Mouse (Mus musculus) A20 (cell line): ENCODE results near the gene Mrnip.
A peak's percentile ranks its signal among the peaks of the same experiment; 100 is the strongest.

Experiments
- DNase-seq: peaks from one replicate; pipeline ENCODE4 v3.0.0-alpha.2; 2011; ENCODE audit warnings: low read depth, low spot score

The Mrnip gene

GRCm38 (mm10) chr11:50225611-50226378, 51.6 kb downstream of the Mrnip start:
- peak; percentile 53 for DNase-seq

GRCm38 (mm10) chr11:50226406-50226805, 52.2 kb downstream of the Mrnip start:
- DNase-seq = no peak

- DNase-seq = no peak
Observed at GRCm38 (mm10) chr11:50227226-50227625, 53.0 kb downstream of the Mrnip start.

GRCm38 (mm10) chr11:50227736-50228135, 53.5 kb downstream of the Mrnip start:
- DNase-seq = no peak

DNA sequence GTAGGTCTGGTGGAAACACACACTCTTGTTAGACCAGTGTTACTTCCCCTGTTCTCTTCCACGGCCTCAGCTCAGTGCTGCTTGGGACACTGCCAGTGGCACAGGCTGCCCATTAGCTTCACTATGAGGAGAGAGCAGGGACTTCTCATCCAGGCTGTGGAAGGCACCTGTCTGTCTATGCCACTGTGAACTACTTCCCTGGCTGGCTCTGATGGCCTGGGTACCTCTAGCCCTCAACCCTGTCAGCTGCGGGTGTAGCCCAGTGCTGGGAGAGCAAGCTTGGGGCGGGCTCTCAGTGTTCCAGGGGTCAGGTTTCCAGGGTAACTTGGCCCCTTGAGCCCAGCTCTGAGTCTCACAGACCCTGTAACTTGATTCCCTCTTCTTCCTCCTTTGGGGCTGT, 54.5 kb downstream of the Mrnip start:
- no peak for DNase-seq

DNA sequence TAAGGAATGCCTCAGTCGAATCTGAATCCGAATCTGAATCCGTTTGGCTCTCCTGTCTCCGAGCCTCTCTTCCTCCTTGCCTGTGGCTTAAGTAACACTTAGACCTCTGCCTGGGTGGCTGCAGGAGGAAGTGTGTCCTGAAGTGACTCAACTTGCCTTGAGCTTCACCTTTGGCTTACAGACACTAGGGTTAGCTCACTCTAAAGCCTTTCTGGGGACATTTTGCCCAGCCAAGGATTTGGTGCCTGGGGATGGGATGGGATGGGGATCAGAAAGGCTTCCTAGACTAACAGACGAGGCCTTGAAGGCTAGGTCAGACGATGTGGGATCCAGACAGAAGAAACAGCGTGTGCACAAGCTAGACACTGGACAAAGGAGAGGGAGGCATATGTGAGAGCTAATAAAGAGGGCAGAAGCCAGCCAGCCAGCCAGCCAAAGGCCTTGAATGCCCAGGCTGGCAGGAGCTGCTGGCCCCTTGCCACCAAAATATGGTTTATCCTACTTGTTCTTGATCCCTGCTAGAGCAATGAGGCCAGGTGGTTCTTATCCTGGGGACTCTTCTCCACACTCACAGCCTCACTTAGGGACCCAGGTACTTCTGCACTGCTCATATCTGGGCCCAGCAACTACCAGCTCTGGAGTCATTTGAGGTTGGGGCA, 55.1 kb downstream of the Mrnip start:
- no peak for DNase-seq

GRCm38 (mm10) chr11:50230481-50231304, 56.4 kb downstream of the Mrnip start:
- no peak for DNase-seq

GRCm38 (mm10) chr11:50231411-50231810, 57.2 kb downstream of the Mrnip start:
- peak; percentile 78 for DNase-seq

GRCm38 (mm10) chr11:50233022-50233421, 58.8 kb downstream of the Mrnip start:
- no peak for DNase-seq

GRCm38 (mm10) chr11:50233993-50234392, 59.7 kb downstream of the Mrnip start:
- peak; percentile 41 for DNase-seq

- DNase-seq = no peak
Observed at GRCm38 (mm10) chr11:50234606-50235005, 60.4 kb downstream of the Mrnip start.

DNA sequence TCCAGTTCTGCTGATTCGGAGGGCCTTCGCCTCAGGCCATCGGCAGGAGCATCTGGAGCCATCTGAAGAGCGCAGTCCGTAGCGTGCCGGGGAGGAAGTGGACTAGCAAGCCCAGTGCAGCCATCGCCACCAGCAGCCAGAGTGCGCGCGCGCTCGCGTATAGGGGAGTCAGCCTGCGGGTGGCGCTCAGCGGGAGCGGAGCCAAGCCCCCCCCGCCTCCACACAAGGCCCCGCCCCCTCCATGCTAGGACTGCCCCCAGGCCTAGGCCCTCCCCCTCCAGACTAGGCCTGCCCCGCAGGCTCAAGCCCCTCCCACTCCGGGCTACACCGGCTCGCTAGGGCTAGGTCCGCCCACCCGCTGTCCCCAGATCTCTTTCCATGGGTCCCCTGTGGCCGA, 62.3 kb downstream of the Mrnip start:
- DNase-seq = peak; percentile 95

DNA sequence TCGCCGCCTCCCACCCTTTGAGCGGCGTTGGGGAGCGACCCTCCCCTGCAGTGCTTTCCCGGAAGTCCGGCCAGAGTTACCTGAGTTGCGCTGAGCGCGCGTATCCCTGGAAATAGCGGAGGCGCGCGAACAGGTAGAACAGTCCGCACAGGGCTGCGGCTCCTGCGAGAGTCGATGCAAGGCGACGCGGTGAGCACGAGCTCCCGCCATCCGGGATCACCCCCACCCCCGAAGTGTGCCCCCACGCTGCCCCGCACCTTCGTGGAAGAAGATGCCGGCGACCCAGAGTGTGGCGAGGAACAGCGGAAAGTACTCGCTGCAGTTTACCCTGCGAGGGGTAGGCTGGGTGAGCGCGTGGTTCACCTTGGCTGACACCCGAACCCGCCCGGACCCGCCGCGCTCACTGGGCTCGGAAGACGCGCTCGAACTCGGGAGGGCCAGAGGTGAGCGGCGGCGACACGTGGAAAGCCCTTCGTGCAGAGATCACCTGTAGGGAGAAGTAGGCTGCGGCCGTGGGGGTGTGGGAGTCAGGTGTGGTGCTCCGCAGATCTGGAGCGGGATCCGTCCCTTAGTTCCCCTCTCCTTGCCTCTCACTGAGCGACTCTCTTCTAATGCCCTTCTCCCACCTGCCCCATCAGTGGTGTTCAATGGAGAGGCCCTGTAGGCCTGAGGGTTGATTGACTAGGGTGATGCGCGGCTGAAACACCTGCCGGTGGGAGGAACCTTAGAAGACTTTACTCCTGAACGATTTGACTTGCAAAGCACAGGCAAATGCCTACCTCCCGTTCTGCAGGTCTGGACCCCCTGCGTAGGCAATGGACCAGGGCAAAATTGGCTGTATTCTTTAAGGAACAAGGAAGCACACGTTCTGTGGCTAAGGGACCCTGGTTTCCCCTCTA, 62.9 kb downstream of the Mrnip start:
- peak; percentile 75 for DNase-seq

DNA sequence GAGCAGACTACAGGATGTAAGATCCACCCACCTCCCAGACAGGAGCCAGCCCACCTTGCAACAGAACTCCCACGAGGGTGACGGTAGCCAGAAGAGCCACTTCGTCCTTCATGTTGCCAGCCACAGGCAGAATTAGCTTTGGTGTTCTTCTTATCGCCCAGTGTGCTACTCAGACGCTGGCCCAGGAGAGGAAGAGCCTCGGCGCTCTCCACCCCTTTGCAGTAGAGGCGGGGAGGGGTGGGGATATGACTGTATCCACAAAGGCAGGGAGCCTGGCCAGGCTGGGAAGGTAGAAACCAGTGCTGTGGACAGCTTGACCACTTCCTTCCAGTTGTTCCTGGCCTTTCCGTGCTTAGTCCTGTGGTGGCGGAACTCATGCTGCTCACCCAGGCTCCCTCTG, 64.1 kb downstream of the Mrnip start, which contains the start of gene Ltc4s:
Gene Ltc4s (minus strand): TSS at position 293 of the 400 bp plus-strand sequence.
- DNase-seq = no peak

DNA sequence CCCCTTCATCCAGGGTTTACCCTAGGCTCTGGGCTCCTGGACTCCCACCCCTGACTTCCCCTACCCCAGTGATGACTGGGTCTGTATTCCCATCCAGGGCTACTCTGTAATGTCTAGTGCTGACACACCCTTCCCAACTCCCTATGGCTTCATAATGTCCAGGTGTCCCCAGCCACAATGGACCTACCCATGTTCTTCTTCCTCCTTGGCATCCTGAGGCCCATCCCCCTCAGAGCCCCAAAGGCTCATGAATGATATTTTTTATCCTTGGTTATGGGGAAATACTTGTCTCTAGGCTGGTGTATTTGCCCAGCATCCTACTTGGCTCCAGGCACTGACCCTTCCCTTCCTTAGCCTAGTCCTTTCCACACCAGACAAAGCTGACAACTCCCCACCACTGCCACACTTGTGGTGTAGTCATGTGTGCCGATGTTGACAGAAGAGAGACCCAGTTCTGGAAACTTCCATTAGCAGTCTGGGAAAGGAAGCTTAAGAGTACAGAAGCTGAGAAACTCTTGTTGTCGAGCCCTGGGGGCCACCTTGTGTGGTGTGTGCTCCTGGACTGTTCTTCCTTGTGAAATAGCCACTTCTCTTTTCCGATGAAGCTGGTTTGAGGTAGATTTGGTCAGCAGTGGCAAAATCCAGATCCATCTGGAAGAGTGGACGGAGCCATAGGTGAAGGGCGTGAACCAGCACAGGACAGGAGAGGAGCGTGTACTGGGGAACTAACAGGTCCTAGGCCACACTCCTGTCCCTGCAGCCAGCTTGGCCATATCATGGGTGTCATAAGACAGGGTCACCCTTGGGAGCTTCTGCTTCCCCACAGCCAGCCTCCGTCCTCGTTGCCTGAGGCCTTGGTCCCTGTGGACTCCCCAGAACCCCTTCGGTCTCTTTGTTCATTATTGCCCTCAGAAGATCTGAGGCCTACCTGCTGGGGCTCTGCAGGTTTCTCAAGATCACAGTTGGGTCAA, 64.9 kb downstream of the Mrnip start:
- no peak for DNase-seq

DNA sequence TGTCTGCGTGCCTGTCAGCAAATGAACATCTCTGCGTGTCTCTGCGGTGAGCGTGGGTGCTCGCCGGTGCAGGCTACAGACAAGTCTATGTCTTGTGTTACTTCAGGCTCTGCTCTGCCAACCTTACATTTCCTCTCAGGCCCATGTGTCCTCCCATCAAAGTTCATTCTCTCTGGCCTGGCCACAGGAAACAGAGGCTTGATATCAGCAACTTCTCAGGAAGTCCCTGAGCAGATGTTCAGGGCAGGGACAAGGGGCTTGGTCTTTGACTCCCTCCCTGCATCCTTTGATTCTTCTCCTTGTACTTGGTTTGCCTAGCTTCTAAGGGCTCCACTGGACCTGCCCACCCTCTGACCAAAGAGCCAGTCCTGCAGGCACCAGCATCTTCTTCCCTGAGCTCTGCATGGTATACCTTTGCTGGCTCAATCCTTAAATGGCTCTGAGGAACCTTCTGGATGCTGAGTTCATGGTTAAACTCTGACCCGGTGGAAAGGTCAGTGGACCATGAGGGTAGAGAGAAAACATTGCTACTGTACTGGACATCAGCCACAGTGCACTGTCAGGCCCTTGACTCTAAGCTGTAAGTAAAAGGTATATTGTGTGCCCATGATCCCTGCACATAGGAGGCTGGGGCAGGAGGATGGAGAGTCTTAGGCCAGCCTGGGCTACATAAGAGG, 66.1 kb downstream of the Mrnip start:
- no peak for DNase-seq

GRCm38 (mm10) chr11:50243926-50244325, 69.7 kb downstream of the Mrnip start:
- DNase-seq = no peak

GRCm38 (mm10) chr11:50245269-50245668, 71.0 kb downstream of the Mrnip start:
- no peak for DNase-seq

DNA sequence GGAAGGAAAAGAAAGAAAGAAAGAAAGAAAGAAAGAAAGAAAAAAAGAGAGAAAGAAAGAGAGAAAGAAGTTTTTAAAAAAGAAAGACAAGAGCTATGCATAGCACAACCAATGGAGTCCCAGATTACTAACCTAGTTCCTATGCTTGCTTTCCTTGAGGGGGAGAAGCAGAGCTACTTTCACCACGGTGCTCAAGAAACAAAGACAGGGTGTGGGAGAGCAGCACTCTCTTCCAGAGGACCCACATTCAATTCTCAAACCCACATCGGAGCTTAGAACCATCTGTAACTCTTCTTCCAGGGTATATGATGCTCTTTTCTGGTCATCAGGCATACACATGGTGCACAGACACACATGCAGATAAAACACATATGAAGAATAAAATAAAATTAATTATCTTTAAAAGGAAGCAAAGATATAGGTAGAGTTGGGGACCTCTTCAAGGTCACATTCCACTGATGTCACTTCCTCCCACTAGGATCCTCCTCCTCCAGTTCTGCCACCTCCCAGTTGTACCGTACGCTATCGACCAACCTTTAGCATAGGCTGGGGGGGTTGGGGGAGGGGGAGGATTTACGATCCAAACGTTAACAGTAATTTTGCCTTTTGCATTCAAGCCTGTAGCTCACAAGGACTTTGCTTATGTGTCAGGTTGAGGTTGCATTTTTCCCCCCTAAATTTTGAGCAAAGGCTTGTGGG, 74.4 kb downstream of the Mrnip start:
- no peak for DNase-seq
